Mouse (Mus musculus) forebrain, embryonic 10.5 days (tissue): ENCODE data around the gene Sgsh. TPM values are rescaled to one million over a fixed set of nuclear protein-coding genes. Genes with fewer than 3 reads are reported as not detected.
A peak's percentile ranks its signal among the peaks of the same experiment; 100 is the strongest.

Source experiments
- DNase-seq: peaks from one replicate; pipeline ENCODE4 v3.0.0-alpha.2; 2017; ENCODE audit warnings: low spot score; ENCODE audit errors: extremely low spot score
- H3K27ac ChIP-seq: fragments of 300-500 bp; sonication (generic); 2 replicates; pipeline ENCODE4 v1.5.1; 2016; ENCODE audit warnings: mild to moderate bottlenecking
- H3K27me3 ChIP-seq: fragments of 300-500 bp; sonication (generic); 2 replicates; pipeline ENCODE4 v1.6.1; 2016; ENCODE audit warnings: mild to moderate bottlenecking; ENCODE audit not compliant: poor library complexity, severe bottlenecking
- H3K36me3 ChIP-seq: fragments of 300-500 bp; sonication (generic); replicated peaks from 2 replicates; pipeline ENCODE4 v1.6.1; 2016; ENCODE audit warnings: mild to moderate bottlenecking, moderate library complexity
- H3K4me1 ChIP-seq: fragments of 300-500 bp; sonication (generic); 2 replicates; pipeline ENCODE4 v1.6.1; 2016
- H3K4me3 ChIP-seq: fragments of 300-500 bp; sonication (generic); 2 replicates; pipeline ENCODE4 v1.5.1; 2016; ENCODE audit warnings: mild to moderate bottlenecking, moderate library complexity
- H3K9me3 ChIP-seq: fragments of 300-500 bp; sonication (generic); 2 replicates; pipeline ENCODE4 v1.6.1; 2016; ENCODE audit warnings: mild to moderate bottlenecking, moderate library complexity
- WGBS: fragments of 180-500 bp; shearing (Covaris S2); methylation state at CpG from one replicate; pipeline ENCODE4 v1.1.7; 2016; 5-methylcytosine and 5-hydroxymethylcytosine counted together
- polyA plus RNA-seq: library from polyadenylated mRNA; unstranded; fragments of >200 nt; fragmentation: Nextera tagmentation; extraction: Ambion mirVana; gene quantifications from 2 replicates; pipeline ENCODE4 v1.2.1, GENCODE M21; 2016

The Sgsh gene
- polyA plus RNA-seq: 7.5 and 7.9 TPM in 2 replicates

GRCm38 (mm10) chr11:119355443-119356385 lies at the start of gene Sgsh, which contains the start of gene Slc26a11:
Gene Sgsh, minus strand, starts transcription at chr11:119355536.
Gene Slc26a11, plus strand, starts transcription at chr11:119355557.
- Histone ChIP-seq H3K27ac (peak within 1 kb of the TSS; percentile 90), H3K4me1 (peaks cover 31% of the 10 kb centered on the region), H3K9me3 (no peaks in the 10 kb centered on the region), H3K27me3 (no peaks in the 10 kb centered on the region), H3K4me3 (peak within 1 kb of the TSS; percentile 89), H3K36me3 (peaks cover 28% of the 10 kb centered on the region)
- peak; percentile 88 for DNase-seq
- WGBS: 4% methylated on average over 40 of the region's 40 CpGs

- no peaks in the 10 kb centered on the region for H3K9me3 ChIP-seq
- 48% methylated on average over 5 of the region's 5 CpGs for WGBS
- no peak overlapping the region for H3K27ac ChIP-seq
- H3K27me3 ChIP-seq: no peaks in the 10 kb centered on the region; the same call in 1 of the 2 replicates
- H3K36me3 ChIP-seq: no peaks in the 10 kb centered on the region
- peak; percentile 48 for DNase-seq
- H3K4me3 ChIP-seq: no peak overlapping the region
- 0 out of 2 replicates have a peak, but pooled peaks cover 4% of the 10 kb centered on the region for H3K4me1 ChIP-seq
These were observed 49.3 kb upstream of the Sgsh start for GRCm38 (mm10) chr11:119404627-119405026.

- H3K27me3 ChIP-seq: 0 out of 2 replicates have a peak, but pooled peaks cover 5% of the 10 kb centered on the region
- H3K27ac ChIP-seq: no peak overlapping the region
- 64% methylated on average over 11 of the region's 11 CpGs for WGBS
- H3K4me3 ChIP-seq: no peak overlapping the region
- no peaks in the 10 kb centered on the region for H3K9me3 ChIP-seq
- no peak for DNase-seq
- no peaks in the 10 kb centered on the region for H3K36me3 ChIP-seq
- H3K4me1 ChIP-seq: 0 out of 2 replicates have a peak, but pooled peaks cover 4% of the 10 kb centered on the region
These were observed 47.3 kb upstream of the Sgsh start for GRCm38 (mm10) chr11:119402501-119403160.

GRCm38 (mm10) chr11:119396461-119396860 lies 41.1 kb upstream of the Sgsh start:
- no peak for DNase-seq
- Histone ChIP-seq H3K4me3 (no peak overlapping the region), H3K27me3 (peaks cover 62% of the 10 kb centered on the region), H3K27ac (no peak overlapping the region), H3K4me1 (peaks cover 36% of the 10 kb centered on the region), H3K36me3 (no peaks in the 10 kb centered on the region), H3K9me3 (no peaks in the 10 kb centered on the region)
- WGBS: 37% methylated on average over 7 of the region's 7 CpGs

GRCm38 (mm10) chr11:119395931-119396330 lies 40.6 kb upstream of the Sgsh start:
- 15% methylated on average over 13 of the region's 13 CpGs for whole genome bisulfite sequencing
- H3K27me3 ChIP-seq: peaks cover 68% of the 10 kb centered on the region
- H3K27ac ChIP-seq: no peak overlapping the region
- no peaks in the 10 kb centered on the region for H3K36me3 ChIP-seq
- peaks cover 37% of the 10 kb centered on the region for H3K4me1 ChIP-seq
- no peak for DNase-seq
- H3K9me3 ChIP-seq: no peaks in the 10 kb centered on the region
- no peak overlapping the region for H3K4me3 ChIP-seq

- Histone ChIP-seq H3K27me3 (peaks cover 73% of the 10 kb centered on the region), H3K4me3 (no peak overlapping the region), H3K4me1 (peaks cover 43% of the 10 kb centered on the region), H3K9me3 (no peaks in the 10 kb centered on the region), H3K27ac (no peak overlapping the region), H3K36me3 (no peaks in the 10 kb centered on the region)
- WGBS: 2% methylated on average over 7 of the region's 7 CpGs
- DNase-seq: no peak
These were observed 40.1 kb upstream of the Sgsh start for GRCm38 (mm10) chr11:119395394-119395793.

- H3K4me3 ChIP-seq: no peak overlapping the region
- H3K27me3 ChIP-seq: peaks cover 85% of the 10 kb centered on the region
- H3K27ac ChIP-seq: no peak overlapping the region
- WGBS: 37% methylated on average over 6 of the region's 6 CpGs
- DNase-seq: no peak
- no peaks in the 10 kb centered on the region for H3K9me3 ChIP-seq
- no peaks in the 10 kb centered on the region for H3K36me3 ChIP-seq
- peaks cover 53% of the 10 kb centered on the region for H3K4me1 ChIP-seq
These were observed 38.9 kb upstream of the Sgsh start for GRCm38 (mm10) chr11:119394210-119394609.

- WGBS: 26% methylated on average over 7 of the region's 7 CpGs
- H3K27ac ChIP-seq: peak overlapping the region; percentile 41; the same call in 1 of the 2 replicates
- peaks cover 92% of the 10 kb centered on the region for H3K27me3 ChIP-seq
- no peaks in the 10 kb centered on the region for H3K36me3 ChIP-seq
- H3K4me1 ChIP-seq: peaks cover 53% of the 10 kb centered on the region
- H3K4me3 ChIP-seq: peak overlapping the region; percentile 57
- peak; percentile 33 for DNase-seq
- no peaks in the 10 kb centered on the region for H3K9me3 ChIP-seq
These were observed 38.1 kb upstream of the Sgsh start for GRCm38 (mm10) chr11:119393483-119393804.

GRCm38 (mm10) chr11:119392800-119393482 lies 37.6 kb upstream of the Sgsh start, which contains the start of gene Rnf213:
Gene Rnf213, plus strand, starts transcription at chr11:119393100.
- H3K27me3 ChIP-seq: peaks cover 92% of the 10 kb centered on the region
- peak within 1 kb of the TSS; percentile 57 for H3K4me3 ChIP-seq
- peaks cover 53% of the 10 kb centered on the region for H3K4me1 ChIP-seq
- peak within 1 kb of the TSS; percentile 41; the same call in 1 of the 2 replicates for H3K27ac ChIP-seq
- WGBS: 3% methylated on average over 19 of the region's 19 CpGs
- no peaks in the 10 kb centered on the region for H3K36me3 ChIP-seq
- no peaks in the 10 kb centered on the region for H3K9me3 ChIP-seq
- DNase-seq: peak; percentile 71

- WGBS: 5% methylated on average over 12 of the region's 12 CpGs
- Histone ChIP-seq H3K9me3 (no peaks in the 10 kb centered on the region), H3K4me3 (peak overlapping the region; percentile 21), H3K4me1 (peaks cover 56% of the 10 kb centered on the region), H3K27me3 (peaks cover 99% of the 10 kb centered on the region), H3K36me3 (no peaks in the 10 kb centered on the region), H3K27ac (no peak overlapping the region)
- no peak for DNase-seq
These were observed 36.8 kb upstream of the Sgsh start for GRCm38 (mm10) chr11:119392001-119392614.

GRCm38 (mm10) chr11:119391386-119392000 lies 36.2 kb upstream of the Sgsh start:
- WGBS: 32% methylated on average over 7 of the region's 7 CpGs
- no peaks in the 10 kb centered on the region for H3K36me3 ChIP-seq
- H3K27me3 ChIP-seq: peaks cover 96% of the 10 kb centered on the region
- H3K4me1 ChIP-seq: peaks cover 56% of the 10 kb centered on the region
- peak overlapping the region; percentile 71; the same call in 1 of the 2 replicates for H3K4me3 ChIP-seq
- H3K9me3 ChIP-seq: no peaks in the 10 kb centered on the region
- DNase-seq: no peak
- H3K27ac ChIP-seq: no peak overlapping the region
